Mouse (Mus musculus) stomach, embryonic 15.5 days (tissue): ENCODE results near the gene Depdc5. TPM values are rescaled to one million over a fixed set of nuclear protein-coding genes. Genes with fewer than 3 reads are reported as not detected.
"Not testable (repeated sequence)": the region's sequence is repeated elsewhere in the genome, so short reads cannot be mapped to it uniquely, and the experiment has no call there.

Experiments
- ATAC-seq: fragments of 200-750 bp; cut with Nextera tagmentation; 2 replicates; pipeline ENCODE4 v1.8.0; 2017; ENCODE audit warnings: low read depth, moderate number of reproducible peaks, moderate TSS enrichment; ENCODE audit not compliant: insufficient read depth, low FRiP score
- H3K27ac ChIP-seq: fragments of 300-500 bp; sonication (generic); 2 replicates; pipeline ENCODE4 v1.5.1; 2015; ENCODE audit warnings: mild to moderate bottlenecking, inconsistent platforms
- H3K27me3 ChIP-seq: fragments of 300-500 bp; sonication (generic); replicated peaks from 2 replicates; pipeline ENCODE4 v1.6.1; 2015; ENCODE audit warnings: inconsistent platforms
- H3K36me3 ChIP-seq: fragments of 300-500 bp; sonication (generic); 2 replicates; pipeline ENCODE4 v1.6.1; 2015; ENCODE audit warnings: inconsistent platforms
- H3K4me1 ChIP-seq: fragments of 300-500 bp; sonication (generic); 2 replicates; pipeline ENCODE4 v1.6.1; 2015; ENCODE audit warnings: inconsistent platforms
- H3K4me2 ChIP-seq: fragments of 300-500 bp; sonication (generic); 2 replicates; pipeline ENCODE4 v1.6.1; 2015; ENCODE audit warnings: mild to moderate bottlenecking, inconsistent platforms
- H3K4me3 ChIP-seq: fragments of 300-500 bp; sonication (generic); replicated peaks from 2 replicates; pipeline ENCODE4 v1.5.1; 2015; ENCODE audit warnings: inconsistent platforms
- H3K9ac ChIP-seq: fragments of 300-500 bp; sonication (generic); 2 replicates; pipeline ENCODE4 v1.6.1; 2015; ENCODE audit warnings: inconsistent platforms
- H3K9me3 ChIP-seq: fragments of 300-500 bp; sonication (generic); 2 replicates; pipeline ENCODE4 v1.6.1; 2016; ENCODE audit warnings: inconsistent platforms
- WGBS: fragments of 180-500 bp; shearing (Covaris S2); methylation state at CpG from one replicate; pipeline ENCODE4 v1.1.7; 2015; 5-methylcytosine and 5-hydroxymethylcytosine counted together
- polyA plus RNA-seq: library from polyadenylated mRNA; unstranded; fragments of >200 nt; fragmentation: Nextera tagmentation; extraction: Ambion mirVana; gene quantifications from 2 replicates; pipeline ENCODE4 v1.2.1, GENCODE M21; 2015

Gene Depdc5
- polyA plus RNA-seq, 1 experiment from 2014 or later = 15.9 TPM

DNA sequence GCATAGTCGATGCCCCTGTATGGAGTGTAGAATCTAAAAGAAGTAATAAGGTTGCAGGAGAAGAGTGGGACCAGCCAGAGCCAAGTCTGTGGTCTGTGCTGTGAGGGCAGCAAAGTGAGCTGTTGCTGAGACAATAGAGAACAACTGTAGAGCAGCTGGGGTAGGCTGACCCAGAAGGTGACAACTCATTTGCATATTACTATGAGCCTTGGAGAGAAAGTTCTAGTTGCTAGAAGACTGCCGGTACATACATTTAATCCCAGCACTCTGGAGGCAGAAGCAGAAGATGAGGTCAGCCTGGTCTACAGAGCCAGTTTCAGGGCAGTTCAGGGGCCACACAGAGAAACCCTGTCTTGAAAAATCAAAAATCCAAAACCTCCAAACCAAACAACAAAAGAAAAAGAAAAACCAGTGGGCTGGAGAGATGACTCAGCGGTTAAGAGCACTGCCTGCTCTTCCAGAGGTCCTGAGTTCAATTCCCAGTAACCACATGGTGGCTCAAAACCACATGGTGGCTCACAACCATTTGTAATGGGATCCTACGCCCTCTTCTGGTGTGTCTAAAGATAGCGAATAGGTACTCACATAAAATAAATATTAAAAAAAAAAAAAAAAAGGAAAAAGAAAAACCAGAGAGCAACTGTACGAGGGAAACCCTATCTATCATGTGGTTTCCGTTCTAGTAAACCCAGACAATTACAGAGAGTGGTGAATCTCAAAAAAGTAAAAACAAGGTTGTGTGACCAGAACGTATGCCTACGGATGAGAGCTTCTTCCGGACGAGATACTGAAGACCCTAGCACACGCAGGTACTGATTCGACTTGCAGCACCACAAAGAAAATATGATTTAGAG, 175.4 kb downstream of the Depdc5 start:
- 38% methylated on average over 13 of the region's 13 CpGs for WGBS
- ATAC-seq = no peak
- H3K27ac ChIP-seq = no peak overlapping the region
- no peaks in the 10 kb centered on the region for H3K36me3 ChIP-seq
- peaks cover 3% of the 10 kb centered on the region; the same call in 1 of the 2 replicates for H3K4me1 ChIP-seq
- H3K4me2 ChIP-seq = peak overlapping the region; percentile 52
- no peaks in the 10 kb centered on the region for H3K9me3 ChIP-seq
- H3K27me3 ChIP-seq = no peaks in the 10 kb centered on the region
- H3K4me3 ChIP-seq = no peak overlapping the region
- H3K9ac ChIP-seq = no peak overlapping the region

- H3K27me3 ChIP-seq = no peaks in the 10 kb centered on the region
- no peaks in the 10 kb centered on the region for H3K36me3 ChIP-seq
- peak overlapping the region; percentile 52 for H3K4me2 ChIP-seq
- no peak overlapping the region for H3K27ac ChIP-seq
- H3K9me3 ChIP-seq = no peaks in the 10 kb centered on the region
- no peak; the same call in 1 of the 2 replicates for ATAC-seq
- 6% methylated on average over 13 of the region's 13 CpGs for WGBS
- peaks cover 3% of the 10 kb centered on the region; the same call in 1 of the 2 replicates for H3K4me1 ChIP-seq
- no peak overlapping the region for H3K9ac ChIP-seq
- peak overlapping the region; percentile 25; the same call in 1 of the 2 replicates for H3K4me3 ChIP-seq
Observed at GRCm38 (mm10) chr5:33039510-33039911, 176.0 kb downstream of the Depdc5 start.

GRCm38 (mm10) chr5:33040735-33041134, 177.2 kb downstream of the Depdc5 start:
- WGBS = 79% methylated on average over 1 of the region's 1 CpGs
- not testable (repeated sequence) for H3K9me3 ChIP-seq, ATAC-seq, H3K27ac ChIP-seq, H3K4me3 ChIP-seq, H3K4me1 ChIP-seq, H3K4me2 ChIP-seq, H3K27me3 ChIP-seq, H3K9ac ChIP-seq, H3K36me3 ChIP-seq

DNA sequence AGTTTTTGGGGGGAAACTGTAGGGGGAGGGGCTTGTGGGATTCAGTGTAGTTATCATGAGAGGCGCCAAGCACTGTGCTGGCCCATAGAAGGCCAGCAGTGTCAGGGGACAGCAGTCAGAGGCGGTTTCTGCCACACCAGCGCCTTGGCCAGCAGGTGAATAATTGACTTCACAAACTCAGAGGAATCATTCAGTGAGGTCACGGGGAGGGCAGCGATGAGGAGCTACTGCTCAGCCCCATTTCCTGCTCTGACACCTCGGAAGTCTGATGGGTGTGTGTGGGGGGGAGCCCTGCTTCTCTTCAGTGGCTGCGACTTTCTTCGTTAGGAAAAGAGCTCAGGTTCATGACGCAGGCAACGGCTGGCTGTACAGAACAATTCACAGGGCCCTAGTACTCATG, 179.9 kb downstream of the Depdc5 start:
- H3K36me3 ChIP-seq = no peaks in the 10 kb centered on the region
- H3K27me3 ChIP-seq = no peaks in the 10 kb centered on the region
- no peak for ATAC-seq
- no peak overlapping the region for H3K27ac ChIP-seq
- 24% methylated on average over 10 of the region's 10 CpGs for WGBS
- no peak overlapping the region for H3K4me2 ChIP-seq
- H3K9ac ChIP-seq = no peak overlapping the region
- H3K9me3 ChIP-seq = no peaks in the 10 kb centered on the region
- H3K4me1 ChIP-seq = peaks cover 3% of the 10 kb centered on the region; the same call in 1 of the 2 replicates
- H3K4me3 ChIP-seq = no peak overlapping the region

Other genes with a start within 250 kb of the Depdc5 start
- 74.4 and 85.8 TPM in 2 replicates for gene Pisd, start 78.1 kb upstream of the Depdc5 start, polyA plus RNA-seq
- not detected in 2 replicates for gene Gm20671, start 36.6 kb upstream of the Depdc5 start, polyA plus RNA-seq
- gene Prr14l, start 9.4 kb upstream of the Depdc5 start, polyA plus RNA-seq = 14.9 and 18.7 TPM in 2 replicates
- gene Ywhah, start 155.1 kb downstream of the Depdc5 start, polyA plus RNA-seq = 428 and 431 TPM in 2 replicates
- 11.9 and 12.5 TPM in 2 replicates for gene Slc5a1, start 240.5 kb downstream of the Depdc5 start, polyA plus RNA-seq